Mouse (Mus musculus) kidney, embryonic 16.5 days (tissue): ENCODE data around the gene Plb1. TPM values are rescaled to one million over a fixed set of nuclear protein-coding genes. Genes with fewer than 3 reads are reported as not detected.

Experiments
- ATAC-seq: fragments of 200-750 bp; cut with Nextera tagmentation; 2 replicates; pipeline ENCODE4 v1.8.0; 2017; ENCODE audit warnings: moderate TSS enrichment; ENCODE audit not compliant: low FRiP score, low TSS enrichment
- H3K27ac ChIP-seq: fragments of 300-500 bp; sonication (generic); 2 replicates; pipeline ENCODE4 v1.5.1; 2014; ENCODE audit warnings: low read length
- H3K27me3 ChIP-seq: fragments of 300-500 bp; sonication (generic); 2 replicates; pipeline ENCODE4 v1.6.1; 2014; ENCODE audit warnings: low read length, control low read depth, mixed read lengths; ENCODE audit not compliant: insufficient read depth
- H3K36me3 ChIP-seq: fragments of 300-500 bp; sonication (generic); 2 replicates; pipeline ENCODE4 v1.6.1; 2014; ENCODE audit warnings: low read length, control low read depth, mixed read lengths; ENCODE audit not compliant: insufficient read depth
- H3K4me1 ChIP-seq: fragments of 300-500 bp; sonication (generic); 2 replicates; pipeline ENCODE4 v1.6.1; 2014; ENCODE audit warnings: low read length, control low read depth, mixed read lengths; ENCODE audit not compliant: insufficient read depth
- H3K4me2 ChIP-seq: fragments of 300-500 bp; sonication (generic); replicated peaks from 2 replicates; pipeline ENCODE4 v1.6.1; 2014; ENCODE audit warnings: low read depth, low read length
- H3K4me3 ChIP-seq: fragments of 300-500 bp; sonication (generic); 2 replicates; pipeline ENCODE4 v1.5.1; 2014; ENCODE audit warnings: mild to moderate bottlenecking, low read length
- H3K9ac ChIP-seq: fragments of 300-500 bp; sonication (generic); replicated peaks from 2 replicates; pipeline ENCODE4 v1.6.1; 2014; ENCODE audit warnings: low read length
- H3K9me3 ChIP-seq: fragments of 300-500 bp; sonication (generic); 2 replicates; pipeline ENCODE4 v1.6.1; 2016; ENCODE audit warnings: low read length, control low read depth
- WGBS: fragments of 180-500 bp; shearing (Covaris S2); extraction: QIAGEN DNeasy Blood & Tissue Kit; methylation state at CpG from one replicate; pipeline ENCODE4 v1.1.7; 2014; 5-methylcytosine and 5-hydroxymethylcytosine counted together
- polyA plus RNA-seq: library from polyadenylated mRNA; unstranded; fragments of >200 nt; fragmentation: Nextera tagmentation; extraction: Ambion mirVana; gene quantifications from 2 replicates; pipeline ENCODE4 v1.2.1, GENCODE M21; 2015

Gene Plb1
- polyA plus RNA-seq, 1 experiment from 2014 or later = 0.06 TPM

DNA sequence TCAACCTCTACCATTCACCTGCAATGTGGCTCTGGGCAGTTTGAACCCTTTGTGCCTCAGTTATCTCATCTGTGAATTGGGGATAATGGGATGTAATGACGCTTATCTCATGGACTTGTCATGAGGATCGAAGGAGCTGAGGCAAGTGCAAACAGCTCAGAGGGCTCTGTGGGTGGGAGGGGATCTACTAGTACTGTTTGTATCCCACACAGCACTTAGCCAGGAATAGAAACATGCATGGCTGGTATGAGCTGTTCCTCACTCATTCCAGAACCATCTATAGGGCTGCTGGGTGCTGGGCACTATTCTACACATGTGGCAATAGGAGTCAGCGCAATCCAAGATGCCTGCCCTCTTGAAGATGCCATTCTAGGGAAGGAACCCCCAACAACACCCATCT lies 32.9 kb upstream of the Plb1 start:
- no peak overlapping the region for H3K9ac ChIP-seq
- H3K27me3 ChIP-seq = no peaks in the 10 kb centered on the region
- H3K4me2 ChIP-seq = no peak overlapping the region
- peaks cover 6% of the 10 kb centered on the region; the same call in 1 of the 2 replicates for H3K4me1 ChIP-seq
- H3K27ac ChIP-seq = no peak overlapping the region
- H3K36me3 ChIP-seq = no peaks in the 10 kb centered on the region
- H3K9me3 ChIP-seq = no peaks in the 10 kb centered on the region
- ATAC-seq = no peak
- H3K4me3 ChIP-seq = no peak overlapping the region
- WGBS = 96% methylated on average over 3 of the region's 3 CpGs

DNA sequence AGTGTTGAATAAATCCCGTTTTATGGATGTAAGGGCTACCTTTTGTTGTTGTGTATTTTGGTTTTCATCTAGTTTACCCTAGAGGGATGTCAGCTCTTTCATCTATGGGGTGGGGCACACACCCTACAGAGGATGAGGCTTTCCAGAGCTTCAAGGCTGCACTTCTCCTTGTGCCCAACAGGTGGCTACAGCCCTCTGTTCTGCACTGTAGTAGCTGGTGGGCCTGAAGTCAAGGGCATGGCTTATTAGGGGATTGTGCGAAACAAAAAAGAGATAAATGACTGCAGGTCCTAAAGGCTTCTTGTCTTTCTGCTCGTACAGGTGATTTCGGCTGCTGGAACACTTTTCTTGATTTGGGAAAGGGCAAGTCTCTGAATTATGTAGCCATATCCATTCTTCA lies 27.9 kb upstream of the Plb1 start:
- 74% methylated on average over 4 of the region's 4 CpGs for WGBS

DNA sequence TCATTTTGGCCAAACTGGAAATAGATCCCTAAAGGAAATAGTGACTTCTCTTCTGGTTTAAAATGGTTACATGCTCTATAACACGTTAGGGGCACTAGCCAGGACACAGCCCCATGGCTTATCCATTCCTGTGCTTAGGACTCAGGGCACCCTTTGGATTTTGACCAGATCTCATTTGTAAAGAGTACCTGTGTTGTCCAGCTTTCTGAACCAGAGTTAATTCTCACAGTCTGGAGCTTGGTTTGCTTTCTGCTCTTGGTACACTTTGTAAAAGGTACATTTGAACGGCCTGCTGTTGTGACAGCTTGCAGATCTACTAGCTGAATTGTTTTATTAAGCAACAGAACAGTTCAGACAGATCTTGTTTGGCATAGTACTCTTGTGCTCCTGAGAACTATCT lies 25.8 kb upstream of the Plb1 start:
- Histone ChIP-seq H3K4me3 (no peak overlapping the region), H3K27ac (no peak overlapping the region)
- WGBS = 65% methylated on average over 2 of the region's 2 CpGs

More for the DNA sequence above, 27.9 kb upstream of the Plb1 start:
- Histone ChIP-seq H3K4me1 (no peaks in the 10 kb centered on the region), H3K9me3 (no peaks in the 10 kb centered on the region), H3K36me3 (no peaks in the 10 kb centered on the region), H3K27me3 (no peaks in the 10 kb centered on the region), H3K27ac (no peak overlapping the region), H3K4me2 (no peak overlapping the region), H3K9ac (no peak overlapping the region), H3K4me3 (no peak overlapping the region)
- ATAC-seq = no peak

DNA sequence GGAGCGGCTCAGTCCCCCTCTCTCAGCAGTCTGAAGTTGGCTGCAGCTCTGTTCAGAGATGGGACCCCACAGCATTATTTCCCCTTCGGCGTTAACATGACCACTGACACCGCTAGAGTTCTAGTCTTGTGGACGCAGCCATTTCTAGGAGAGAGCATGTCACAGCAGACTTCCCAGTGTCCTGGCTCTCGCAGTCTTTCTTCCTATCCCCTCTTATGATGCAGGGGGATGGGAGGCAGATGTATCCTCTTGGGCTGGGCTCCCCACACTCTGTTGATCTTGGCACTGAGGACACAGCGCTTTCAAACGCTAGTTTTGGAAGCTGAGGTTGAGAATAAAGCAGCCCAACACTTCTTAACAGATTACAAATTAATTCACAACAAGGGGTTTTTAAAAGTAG lies 24.0 kb upstream of the Plb1 start:
- Histone ChIP-seq H3K4me3 (no peak overlapping the region), H3K27me3 (no peaks in the 10 kb centered on the region), H3K4me1 (no peaks in the 10 kb centered on the region), H3K27ac (no peak overlapping the region), H3K9me3 (no peaks in the 10 kb centered on the region), H3K36me3 (no peaks in the 10 kb centered on the region), H3K4me2 (no peak overlapping the region), H3K9ac (no peak overlapping the region)
- WGBS = 75% methylated on average over 8 of the region's 8 CpGs
- ATAC-seq = 0 out of 2 replicates have a peak, but pooled peaks have one; percentile 59

More for the DNA sequence above, 25.8 kb upstream of the Plb1 start:
- H3K27me3 ChIP-seq = no peaks in the 10 kb centered on the region
- H3K4me1 ChIP-seq = no peaks in the 10 kb centered on the region
- H3K4me2 ChIP-seq = no peak overlapping the region
- no peaks in the 10 kb centered on the region for H3K9me3 ChIP-seq
- no peak for ATAC-seq
- H3K36me3 ChIP-seq = no peaks in the 10 kb centered on the region
- no peak overlapping the region for H3K9ac ChIP-seq

GRCm38 (mm10) chr5:32211011-32211410 lies 21.5 kb upstream of the Plb1 start:
- ATAC-seq = no peak
- Histone ChIP-seq H3K4me3 (no peak overlapping the region), H3K27me3 (no peaks in the 10 kb centered on the region), H3K9me3 (no peaks in the 10 kb centered on the region), H3K36me3 (no peaks in the 10 kb centered on the region), H3K4me1 (no peaks in the 10 kb centered on the region), H3K4me2 (no peak overlapping the region), H3K9ac (no peak overlapping the region), H3K27ac (no peak overlapping the region)
- 66% methylated on average over 2 of the region's 2 CpGs for WGBS

- WGBS = 64% methylated on average over 4 of the region's 4 CpGs
- no peaks in the 10 kb centered on the region for H3K4me1 ChIP-seq
- no peaks in the 10 kb centered on the region for H3K36me3 ChIP-seq
- no peak overlapping the region for H3K9ac ChIP-seq
- no peaks in the 10 kb centered on the region for H3K9me3 ChIP-seq
- no peaks in the 10 kb centered on the region for H3K27me3 ChIP-seq
- no peak overlapping the region for H3K4me3 ChIP-seq
- no peak overlapping the region for H3K27ac ChIP-seq
- ATAC-seq = no peak
- H3K4me2 ChIP-seq = no peak overlapping the region
These were observed 18.8 kb upstream of the Plb1 start for GRCm38 (mm10) chr5:32213746-32214145.

GRCm38 (mm10) chr5:32215510-32215909 lies 17.0 kb upstream of the Plb1 start:
- Histone ChIP-seq H3K4me2 (no peak overlapping the region), H3K27me3 (no peaks in the 10 kb centered on the region), H3K27ac (no peak overlapping the region), H3K4me1 (no peaks in the 10 kb centered on the region), H3K4me3 (no peak overlapping the region), H3K36me3 (no peaks in the 10 kb centered on the region), H3K9me3 (no peaks in the 10 kb centered on the region), H3K9ac (no peak overlapping the region)
- ATAC-seq = no peak
- 76% methylated on average over 10 of the region's 10 CpGs for WGBS

- Histone ChIP-seq H3K4me3 (no peak overlapping the region), H3K9ac (no peak overlapping the region), H3K27me3 (no peaks in the 10 kb centered on the region), H3K36me3 (no peaks in the 10 kb centered on the region), H3K4me2 (no peak overlapping the region), H3K9me3 (no peaks in the 10 kb centered on the region), H3K27ac (no peak overlapping the region), H3K4me1 (no peaks in the 10 kb centered on the region)
- no peak for ATAC-seq
- 60% methylated on average over 4 of the region's 4 CpGs for WGBS
These were observed 16.0 kb upstream of the Plb1 start for GRCm38 (mm10) chr5:32216465-32216864.

DNA sequence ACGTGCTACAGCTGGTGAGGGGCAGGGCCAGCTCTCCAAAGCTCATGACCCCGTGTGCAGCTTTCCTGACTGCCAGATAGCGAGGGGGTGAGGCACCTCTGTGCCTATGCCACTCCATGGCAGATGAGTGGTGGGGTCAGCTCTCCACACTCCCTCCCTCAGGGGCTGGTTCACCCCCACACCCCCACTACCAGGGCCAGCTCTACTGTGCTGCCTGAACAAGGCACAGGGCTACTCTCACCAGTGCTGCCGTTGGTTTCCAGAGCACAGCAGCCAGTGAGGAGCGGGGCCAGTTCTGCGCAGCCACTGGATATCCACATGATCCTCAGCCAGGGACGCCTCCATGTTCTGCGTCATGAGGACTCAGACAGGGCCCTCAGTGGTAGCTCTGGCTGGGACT lies 15.0 kb upstream of the Plb1 start:
- H3K27me3 ChIP-seq = no peaks in the 10 kb centered on the region
- ATAC-seq = no peak
- H3K9ac ChIP-seq = no peak overlapping the region
- H3K4me1 ChIP-seq = no peaks in the 10 kb centered on the region
- 75% methylated on average over 8 of the region's 8 CpGs for WGBS
- no peak overlapping the region for H3K27ac ChIP-seq
- no peak overlapping the region for H3K4me2 ChIP-seq
- H3K4me3 ChIP-seq = no peak overlapping the region
- H3K36me3 ChIP-seq = no peaks in the 10 kb centered on the region
- H3K9me3 ChIP-seq = no peaks in the 10 kb centered on the region

GRCm38 (mm10) chr5:32230372-32230771 lies 2.1 kb upstream of the Plb1 start:
- H3K27me3 ChIP-seq = no peaks in the 10 kb centered on the region
- no peaks in the 10 kb centered on the region for H3K9me3 ChIP-seq
- H3K36me3 ChIP-seq = no peaks in the 10 kb centered on the region
- no peak for ATAC-seq
- no peak overlapping the region for H3K4me2 ChIP-seq
- no peak overlapping the region for H3K4me3 ChIP-seq
- no peak overlapping the region for H3K27ac ChIP-seq
- 41% methylated on average over 4 of the region's 4 CpGs for WGBS
- no peaks in the 10 kb centered on the region for H3K4me1 ChIP-seq
- H3K9ac ChIP-seq = no peak overlapping the region

GRCm38 (mm10) chr5:32239337-32239736 lies 6.8 kb downstream of the Plb1 start:
- no peak overlapping the region for H3K9ac ChIP-seq
- H3K27me3 ChIP-seq = no peaks in the 10 kb centered on the region
- no peak overlapping the region for H3K4me2 ChIP-seq
- no peaks in the 10 kb centered on the region for H3K36me3 ChIP-seq
- no peak overlapping the region for H3K27ac ChIP-seq
- WGBS = 84% methylated on average over 2 of the region's 2 CpGs
- no peak for ATAC-seq
- H3K4me3 ChIP-seq = no peak overlapping the region
- H3K4me1 ChIP-seq = no peaks in the 10 kb centered on the region
- H3K9me3 ChIP-seq = no peaks in the 10 kb centered on the region
